Mouse (Mus musculus) MEL (cell line): ENCODE results near the gene Bmp3. TPM values are rescaled to one million over a fixed set of nuclear protein-coding genes. Genes with fewer than 3 reads are reported as not detected.

Source experiments
- DNase-seq: peaks from one replicate; pipeline ENCODE4 v3.0.0; 2011; ENCODE audit warnings: low read depth, low spot score
- H3K27ac ChIP-seq: 2 replicates; pipeline ENCODE4 v1.5.1; 2012; ENCODE audit warnings: low read depth, mild to moderate bottlenecking, control low read depth, low read length, moderate library complexity; ENCODE audit not compliant: control insufficient read depth
- H3K27me3 ChIP-seq, 2 experiments: fragments of 150-350 bp in 1 of 2; sonication (generic) in 1 of 2; 2 replicates each; pipeline ENCODE4 v1.6.1; 2012; ENCODE audit warnings: low read length in 2 of 2, mild to moderate bottlenecking in 2 of 2, improper control_type of control experiment in 1 of 2, moderate library complexity in 1 of 2; ENCODE audit not compliant: insufficient read depth in 2 of 2, control insufficient read depth in 1 of 2
- H3K36me3 ChIP-seq, 2 experiments: 2 replicates each; pipeline ENCODE4 v1.6.1; 2012 to 2014; ENCODE audit warnings: low read length in 2 of 2, improper control_type of control experiment in 1 of 2, inconsistent platforms in 1 of 2, mild to moderate bottlenecking in 1 of 2; ENCODE audit not compliant: insufficient read depth in 2 of 2, control insufficient read depth in 1 of 2
- H3K4me1 ChIP-seq, 2 experiments: fragments of 150-350 bp in 1 of 2; sonication (generic) in 1 of 2; 2 replicates each; pipeline ENCODE4 v1.6.1; 2012; ENCODE audit warnings: low read length in 2 of 2, improper control_type of control experiment in 1 of 2, mild to moderate bottlenecking in 1 of 2; ENCODE audit not compliant: insufficient read depth in 2 of 2, control insufficient read depth in 1 of 2
- H3K4me3 ChIP-seq, 2 experiments: fragments of 150-350 bp in 1 of 2; sonication (generic) in 1 of 2; 2 replicates each; pipeline ENCODE4 v1.5.1; 2012; ENCODE audit warnings: low read depth in 2 of 2, low read length in 2 of 2, mild to moderate bottlenecking in 2 of 2, moderate library complexity in 2 of 2, control low read depth in 1 of 2, improper control_type of control experiment in 1 of 2; ENCODE audit not compliant: control insufficient read depth in 1 of 2, insufficient read depth in 1 of 2
- H3K79me2 ChIP-seq: 2 replicates; pipeline ENCODE4 v1.6.1; 2012; ENCODE audit warnings: mild to moderate bottlenecking, low read length, moderate library complexity; ENCODE audit not compliant: control insufficient read depth, poor library complexity, insufficient read depth
- H3K9ac ChIP-seq: 2 replicates; pipeline ENCODE4 v1.6.1; 2012; ENCODE audit warnings: low read depth, mild to moderate bottlenecking, control low read depth, low read length, moderate library complexity; ENCODE audit not compliant: control insufficient read depth, poor library complexity, severe bottlenecking
- H3K9me3 ChIP-seq: fragments of 150-350 bp; sonication (generic); replicated peaks from 2 replicates; pipeline ENCODE4 v1.6.1; 2012; ENCODE audit warnings: mild to moderate bottlenecking, low read length, improper control_type of control experiment, moderate library complexity; ENCODE audit not compliant: insufficient read depth
- BHLHE40 ChIP-seq: IDR thresholded peaks from 2 replicates; pipeline ENCODE4 v1.6.1; 2012; ENCODE audit warnings: low read depth, mild to moderate bottlenecking, inconsistent platforms, low read length, improper control_type of control experiment, borderline replicate concordance
- CHD1 ChIP-seq: IDR thresholded peaks from 2 replicates; pipeline ENCODE4 v1.6.1; 2012; ENCODE audit warnings: low read depth, mild to moderate bottlenecking, inconsistent platforms, low read length, improper control_type of control experiment
- CHD2 ChIP-seq: IDR thresholded peaks from 2 replicates; pipeline ENCODE4 v1.6.1; 2011; ENCODE audit warnings: low read length, improper control_type of control experiment
- CTCF ChIP-seq, 3 experiments: IDR thresholded peaks in 2 of 3; conservative IDR thresholded peaks in 1 of 3; 2 replicates each; pipeline ENCODE4 v1.5.1; 2011 to 2012; ENCODE audit warnings: low read length in 3 of 3, low read depth in 2 of 3, mild to moderate bottlenecking in 2 of 3, improper control_type of control experiment in 1 of 3, inconsistent platforms in 1 of 3, mixed read lengths in 1 of 3, moderate library complexity in 1 of 3; ENCODE audit not compliant: control insufficient read depth in 1 of 3, insufficient read depth in 1 of 3, poor library complexity in 1 of 3, severe bottlenecking in 1 of 3
- EP300 ChIP-seq, 2 experiments: IDR thresholded peaks; 2 replicates each; pipeline ENCODE4 v1.6.1; 2011; ENCODE audit warnings: improper control_type of control experiment in 2 of 2, low read length in 2 of 2, low read depth in 1 of 2, mild to moderate bottlenecking in 1 of 2
- ETS1 ChIP-seq: IDR thresholded peaks from 2 replicates; pipeline ENCODE4 v1.6.1; 2012; ENCODE audit warnings: low read depth, mild to moderate bottlenecking, inconsistent platforms, low read length, improper control_type of control experiment, moderate library complexity
- GATA1 ChIP-seq: IDR thresholded peaks from 2 replicates; pipeline ENCODE4 v1.6.1; 2011; ENCODE audit warnings: low read depth, low read length, improper control_type of control experiment
- HCFC1 ChIP-seq: IDR thresholded peaks from 2 replicates; pipeline ENCODE4 v1.6.1; 2012; ENCODE audit warnings: low read depth, mild to moderate bottlenecking, inconsistent platforms, low read length, improper control_type of control experiment, moderate library complexity
- MAFK ChIP-seq: IDR thresholded peaks from 2 replicates; pipeline ENCODE4 v1.6.1; 2011; ENCODE audit warnings: low read depth, mild to moderate bottlenecking, low read length, improper control_type of control experiment, borderline replicate concordance
- MAX ChIP-seq: IDR thresholded peaks from 2 replicates; pipeline ENCODE4 v1.6.1; 2011; ENCODE audit warnings: low read length, improper control_type of control experiment
- MAZ ChIP-seq: IDR thresholded peaks from 2 replicates; pipeline ENCODE4 v1.6.1; 2012; ENCODE audit warnings: low read depth, mild to moderate bottlenecking, inconsistent platforms, low read length, improper control_type of control experiment
- MEF2A ChIP-seq: IDR thresholded peaks from 2 replicates; pipeline ENCODE4 v1.6.1; 2014; ENCODE audit warnings: low read depth, mild to moderate bottlenecking, inconsistent platforms, low read length, improper control_type of control experiment; ENCODE audit not compliant: poor library complexity, insufficient replicate concordance, severe bottlenecking; ENCODE audit errors: extremely low read depth
- MYB ChIP-seq: IDR thresholded peaks from 2 replicates; pipeline ENCODE4 v1.6.1; 2011; ENCODE audit warnings: mild to moderate bottlenecking, low read depth, low read length, improper control_type of control experiment
- NRF1 ChIP-seq: IDR thresholded peaks from 2 replicates; pipeline ENCODE4 v1.6.1; 2014; ENCODE audit warnings: low read depth, mild to moderate bottlenecking, inconsistent platforms, low read length, improper control_type of control experiment, moderate library complexity; ENCODE audit not compliant: poor library complexity, insufficient read depth, severe bottlenecking
- POLR2A ChIP-seq, 2 experiments: IDR thresholded peaks; 2 replicates each; pipeline ENCODE4 v1.6.1; 2011 to 2012; ENCODE audit warnings: low read length in 2 of 2, mild to moderate bottlenecking in 2 of 2, control low read depth in 1 of 2, improper control_type of control experiment in 1 of 2, low read depth in 1 of 2, moderate library complexity in 1 of 2; ENCODE audit not compliant: control insufficient read depth in 1 of 2, insufficient read depth in 1 of 2, poor library complexity in 1 of 2
- POLR2AphosphoS2 ChIP-seq: IDR thresholded peaks from 2 replicates; pipeline ENCODE4 v1.6.1; 2011; ENCODE audit warnings: low read length, improper control_type of control experiment
- RAD21 ChIP-seq: IDR thresholded peaks from 2 replicates; pipeline ENCODE4 v1.6.1; 2011; ENCODE audit warnings: mild to moderate bottlenecking, low read depth, low read length, improper control_type of control experiment
- SIN3A ChIP-seq: IDR thresholded peaks from 2 replicates; pipeline ENCODE4 v1.6.1; 2012; ENCODE audit warnings: low read length, improper control_type of control experiment, inconsistent platforms
- SMC3 ChIP-seq: IDR thresholded peaks from 2 replicates; pipeline ENCODE4 v1.6.1; 2011; ENCODE audit warnings: low read depth, low read length, improper control_type of control experiment
- TAL1 ChIP-seq: IDR thresholded peaks from 2 replicates; pipeline ENCODE4 v1.6.1; 2012; ENCODE audit warnings: mild to moderate bottlenecking, inconsistent platforms, low read length, moderate library complexity, mixed read lengths
- TBP ChIP-seq: IDR thresholded peaks from 2 replicates; pipeline ENCODE4 v1.8.0; 2011; ENCODE audit warnings: low read depth, low read length, improper control_type of control experiment
- USF2 ChIP-seq, 2 experiments: IDR thresholded peaks; 2 replicates each; pipeline ENCODE4 v1.6.1; 2011 to 2012; ENCODE audit warnings: improper control_type of control experiment in 2 of 2, low read length in 2 of 2, borderline replicate concordance in 1 of 2, inconsistent platforms in 1 of 2, low read depth in 1 of 2, mild to moderate bottlenecking in 1 of 2; ENCODE audit not compliant: insufficient read depth in 1 of 2
- ZC3H11A ChIP-seq: IDR thresholded peaks from 2 replicates; pipeline ENCODE4 v1.6.1; 2012; ENCODE audit warnings: low read depth, mild to moderate bottlenecking, inconsistent platforms, low read length, improper control_type of control experiment
- ZKSCAN1 ChIP-seq: IDR thresholded peaks from 2 replicates; pipeline ENCODE4 v1.6.1; 2012; ENCODE audit warnings: low read depth, mild to moderate bottlenecking, inconsistent platforms, low read length, improper control_type of control experiment, moderate library complexity
- ZMIZ1 ChIP-seq: IDR thresholded peaks from 2 replicates; pipeline ENCODE4 v1.6.1; 2012; ENCODE audit warnings: low read depth, mild to moderate bottlenecking, inconsistent platforms, low read length, improper control_type of control experiment, moderate library complexity
- ZNF384 ChIP-seq: IDR thresholded peaks from 2 replicates; pipeline ENCODE4 v1.6.1; 2012; ENCODE audit warnings: low read depth, mild to moderate bottlenecking, inconsistent platforms, low read length, improper control_type of control experiment
- polyA plus RNA-seq, 2 experiments: library from polyadenylated mRNA; stranded (reverse) in 1 of 2; unstranded in 1 of 2; fragments of >175 nt in 1 of 2; fragments of >200 nt in 1 of 2; gene quantifications; 2 replicates each; pipeline versions ENCODE4 v1.2.1 to v1.2.4; 2012; ENCODE audit warnings: low replicate concordance in 2 of 2, low read depth in 1 of 2; ENCODE audit not compliant: insufficient read length in 2 of 2, insufficient read depth in 1 of 2, missing spikeins in 1 of 2
- total RNA-seq: library from RNA; depleted of rRNA; stranded (reverse); fragments of 300-350 nt; gene quantifications from 2 replicates; pipeline ENCODE4 v1.2.3, GENCODE M21; 2012

The Bmp3 gene
- total and polyA plus RNA-seq, 3 experiments: not detected

- no peaks in the 10 kb centered on the region for H3K79me2 ChIP-seq
- H3K9me3 ChIP-seq: no peaks in the 10 kb centered on the region
- no peak overlapping the region for H3K4me3 ChIP-seq
- no peaks in the 10 kb centered on the region for H3K36me3 ChIP-seq
- no peaks in the 10 kb centered on the region for H3K4me1 ChIP-seq
- H3K9ac ChIP-seq: no peak overlapping the region
- DNase-seq: no peak
- TF ChIP-seq MAZ: no peak
- TF ChIP-seq MYB: no peak
- TF ChIP-seq POLR2A (IDR thresholded peaks at IDR 0.05; ENCODE audit: control insufficient read depth in 1 of 2, insufficient read depth in 1 of 2, low read depth in 1 of 2, low read length in 2 of 2, poor library complexity in 1 of 2): no peak
- TF ChIP-seq EP300 (IDR thresholded peaks at IDR 0.05; ENCODE audit: low read depth in 1 of 2, low read length in 2 of 2): no peak
- TF ChIP-seq HCFC1: no peak
- no peak for TF ChIP-seq CHD1
- no peak for TF ChIP-seq NRF1
- TF ChIP-seq CTCF (IDR thresholded peaks at IDR 0.05 in 2 of 3, conservative IDR thresholded peaks at IDR 0.05 in 1 of 3; ENCODE audit: control insufficient read depth in 1 of 3, insufficient read depth in 1 of 3, low read depth in 2 of 3, low read length in 3 of 3, poor library complexity in 1 of 3, severe bottlenecking in 1 of 3): no peak
- TF ChIP-seq ZKSCAN1: no peak
- TF ChIP-seq GATA1: no peak
- TF ChIP-seq USF2 (IDR thresholded peaks at IDR 0.05; ENCODE audit: borderline replicate concordance in 1 of 2, insufficient read depth in 1 of 2, low read depth in 1 of 2, low read length in 2 of 2): no peak
- TF ChIP-seq BHLHE40: no peak
- no peak for TF ChIP-seq SIN3A
- TF ChIP-seq ZMIZ1: no peak
- no peak for TF ChIP-seq ETS1
- no peak for TF ChIP-seq ZNF384
- TF ChIP-seq POLR2AphosphoS2: no peak
- no peak for TF ChIP-seq ZC3H11A
- no peak for TF ChIP-seq MAX
- H3K27ac ChIP-seq: no peak overlapping the region
- no peaks in the 10 kb centered on the region for H3K27me3 ChIP-seq
These were observed 9.6 kb upstream of the Bmp3 start for GRCm38 (mm10) chr5:98844664-98845063.

DNA sequence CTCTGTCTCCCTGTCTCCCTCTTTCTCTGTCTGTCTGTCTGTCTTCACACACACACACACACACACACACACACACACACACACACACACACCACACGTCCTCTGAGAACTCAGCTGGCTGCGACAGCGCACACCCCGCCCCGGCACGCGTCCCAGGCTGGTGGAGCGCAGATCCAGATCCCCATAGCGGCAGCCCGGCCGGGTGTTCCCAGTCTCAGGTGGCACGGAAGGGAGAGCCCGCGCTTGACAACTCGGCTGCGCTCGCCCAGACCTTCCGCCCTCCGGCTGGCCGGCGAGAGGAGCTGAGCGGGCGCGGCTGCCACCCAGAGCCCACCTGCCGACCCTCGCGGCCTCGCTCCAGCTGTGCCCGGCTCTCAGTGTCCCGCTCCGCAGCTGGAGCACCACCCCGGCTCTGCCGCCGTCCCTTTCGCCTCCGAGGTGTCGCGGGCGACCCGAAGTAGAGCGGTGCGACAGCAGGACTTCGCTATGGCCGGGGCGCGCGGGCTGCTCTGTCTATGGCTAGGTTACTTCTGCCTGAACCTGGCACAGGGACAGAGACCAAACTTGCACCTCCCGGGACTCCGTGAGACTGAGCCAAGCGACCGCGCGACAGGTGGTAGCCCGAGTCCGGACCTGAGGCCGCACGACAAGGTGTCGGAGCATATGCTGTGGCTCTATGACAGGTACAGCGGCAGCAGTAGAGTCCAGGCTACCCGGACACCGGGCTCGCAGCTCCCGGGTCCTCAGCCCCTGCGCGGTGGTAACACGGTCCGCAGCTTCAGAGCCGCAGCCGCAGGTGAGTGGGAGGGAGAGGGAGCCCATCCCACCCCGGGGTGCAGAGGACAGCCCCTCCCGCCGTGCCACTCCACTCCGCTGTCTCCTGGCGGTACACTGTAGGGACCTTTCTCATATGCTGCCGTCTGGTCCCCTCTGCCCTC, 681 bp downstream of the Bmp3 start:
- no peaks in the 10 kb centered on the region for H3K27me3 ChIP-seq
- H3K27ac ChIP-seq: no peak overlapping the region
- no peak overlapping the region for H3K4me3 ChIP-seq
- H3K36me3 ChIP-seq: no peaks in the 10 kb centered on the region
- no peaks in the 10 kb centered on the region for H3K9me3 ChIP-seq
- DNase-seq: no peak
- no peaks in the 10 kb centered on the region for H3K79me2 ChIP-seq
- H3K9ac ChIP-seq: no peak overlapping the region
- no peaks in the 10 kb centered on the region for H3K4me1 ChIP-seq
- TF ChIP-seq MAFK (no peak), ETS1 (no peak), POLR2AphosphoS2 (no peak), CHD1 (no peak), BHLHE40 (no peak), POLR2A (IDR thresholded peaks at IDR 0.05; ENCODE audit: control insufficient read depth in 1 of 2, insufficient read depth in 1 of 2, low read depth in 1 of 2, low read length in 2 of 2, poor library complexity in 1 of 2) (no peak), SMC3 (no peak), MEF2A (no peak), USF2 (IDR thresholded peaks at IDR 0.05; ENCODE audit: borderline replicate concordance in 1 of 2, insufficient read depth in 1 of 2, low read depth in 1 of 2, low read length in 2 of 2) (no peak), MAZ (no peak), CTCF (IDR thresholded peaks at IDR 0.05 in 2 of 3, conservative IDR thresholded peaks at IDR 0.05 in 1 of 3; ENCODE audit: control insufficient read depth in 1 of 3, insufficient read depth in 1 of 3, low read depth in 2 of 3, low read length in 3 of 3, poor library complexity in 1 of 3, severe bottlenecking in 1 of 3) (no peak), RAD21 (no peak), TAL1 (no peak), MAX (no peak), ZNF384 (no peak), TBP (no peak), CHD2 (no peak)
- TF ChIP-seq, all 39 proteins: peak for 0
